Mouse (Mus musculus) right cerebral cortex, postnatal 36 days (tissue): ENCODE results near the gene Ttf1.

Experiments
- DNase-seq, 2 experiments: peaks; one replicate each; pipeline ENCODE4 v3.0.0; 2022; ENCODE audit warnings: low spot score in 2 of 2, mixed read lengths in 1 of 2

Ttf1 gene

GRCm38 (mm10) chr2:29124936-29125701 is 65.1 kb downstream of the Ttf1 start:
- peak; percentile 94 to 97 for DNase-seq

GRCm38 (mm10) chr2:29130118-29130899 is 70.2 kb downstream of the Ttf1 start:
- no peak for DNase-seq

- DNase-seq = no peak
Measured at GRCm38 (mm10) chr2:29135161-29135560, 75.1 kb downstream of the Ttf1 start.
